Mouse (Mus musculus) embryonic facial prominence, embryonic 15.5 days (tissue): ENCODE results near the gene Ippk. TPM values are rescaled to one million over a fixed set of nuclear protein-coding genes. Genes with fewer than 3 reads are reported as not detected.

Experiments used
- ATAC-seq: fragments of 200-750 bp; cut with Nextera tagmentation; 2 replicates; pipeline ENCODE4 v1.8.0; 2017; ENCODE audit warnings: low read depth, moderate TSS enrichment; ENCODE audit not compliant: insufficient number of reproducible peaks, low FRiP score, low TSS enrichment
- H3K27ac ChIP-seq: fragments of 300-500 bp; sonication (generic); replicated peaks from 2 replicates; pipeline ENCODE4 v1.5.1; 2015; ENCODE audit warnings: mild to moderate bottlenecking, inconsistent platforms
- H3K27me3 ChIP-seq: fragments of 300-500 bp; sonication (generic); 2 replicates; pipeline ENCODE4 v1.6.1; 2015; ENCODE audit warnings: inconsistent platforms
- H3K36me3 ChIP-seq: fragments of 300-500 bp; sonication (generic); 2 replicates; pipeline ENCODE4 v1.6.1; 2015; ENCODE audit warnings: mild to moderate bottlenecking, inconsistent platforms
- H3K4me1 ChIP-seq: fragments of 300-500 bp; sonication (generic); 2 replicates; pipeline ENCODE4 v1.6.1; 2015; ENCODE audit warnings: inconsistent platforms
- H3K4me2 ChIP-seq: fragments of 300-500 bp; sonication (generic); replicated peaks from 2 replicates; pipeline ENCODE4 v1.6.1; 2015; ENCODE audit warnings: mild to moderate bottlenecking, inconsistent platforms
- H3K4me3 ChIP-seq: fragments of 300-500 bp; sonication (generic); replicated peaks from 2 replicates; pipeline ENCODE4 v1.5.1; 2015; ENCODE audit warnings: mild to moderate bottlenecking, inconsistent platforms
- H3K9ac ChIP-seq: fragments of 300-500 bp; sonication (generic); 2 replicates; pipeline ENCODE4 v1.6.1; 2015; ENCODE audit warnings: inconsistent platforms
- H3K9me3 ChIP-seq: fragments of 300-500 bp; sonication (generic); replicated peaks from 2 replicates; pipeline ENCODE4 v1.6.1; 2016; ENCODE audit warnings: inconsistent platforms
- whole genome bisulfite sequencing: fragments of 180-500 bp; shearing (Covaris S2); methylation state at CpG from one replicate; pipeline ENCODE4 v1.1.7; 2015; 5-methylcytosine and 5-hydroxymethylcytosine counted together
- polyA plus RNA-seq: library from polyadenylated mRNA; unstranded; fragments of >200 nt; fragmentation: Nextera tagmentation; extraction: Ambion mirVana; gene quantifications from 2 replicates; pipeline ENCODE4 v1.2.1, GENCODE M21; 2015

Gene Ippk
- polyA plus RNA-seq, result 12.7 and 13.4 TPM in 2 replicates

DNA sequence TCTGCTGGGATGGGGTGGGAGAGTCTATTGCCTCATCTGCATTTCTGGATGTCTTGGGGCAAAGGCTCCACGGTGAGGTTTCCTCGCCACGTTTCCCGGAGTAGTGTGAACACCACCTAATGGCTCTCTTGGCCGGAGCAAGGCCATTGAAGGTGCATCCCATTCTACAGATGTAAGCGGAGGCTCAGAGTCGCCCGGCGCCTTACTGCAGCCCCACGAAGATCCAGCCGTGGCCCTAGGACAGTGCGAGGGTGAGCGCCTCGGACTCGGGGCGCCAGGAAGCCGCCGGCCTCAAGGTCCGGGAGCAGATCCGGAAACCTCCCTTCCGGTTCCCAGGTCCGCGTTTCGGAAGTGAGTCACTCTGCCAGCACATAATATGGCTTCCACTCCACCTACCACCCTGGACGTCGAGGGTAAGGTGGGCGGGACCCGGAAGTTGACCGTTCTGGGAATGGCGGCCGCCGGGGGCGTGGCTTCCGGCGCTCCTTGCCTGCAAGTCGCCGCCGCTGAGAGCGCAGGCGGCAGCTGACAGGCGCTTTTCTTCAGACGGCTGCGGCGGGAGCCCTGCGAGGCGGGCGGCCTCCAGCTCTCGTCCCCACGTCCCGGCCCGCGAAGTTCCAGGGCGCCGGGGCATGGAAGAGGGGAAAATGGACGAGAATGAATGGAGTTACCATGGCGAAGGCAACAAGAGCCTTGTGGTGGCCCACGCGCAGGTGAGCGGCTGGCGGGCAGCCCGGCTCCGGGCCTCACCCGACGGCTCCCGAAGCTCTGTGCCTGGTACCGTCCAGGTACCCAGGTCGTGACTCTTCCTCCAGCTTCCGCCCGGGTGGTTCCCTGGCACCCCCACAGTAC is at the start of gene Ippk:
Ippk (plus strand) TSS at position 496 of the 852 bp plus-strand sequence.
- H3K4me1 ChIP-seq, result peaks cover 18% of the 10 kb centered on the region
- under 1% methylated on average over 68 of the region's 69 CpGs for WGBS
- H3K4me2 ChIP-seq, result peak within 1 kb of the TSS; percentile 89
- peak within 1 kb of the TSS; percentile 87 for H3K27ac ChIP-seq
- H3K9ac ChIP-seq, result peak within 1 kb of the TSS; percentile 84
- ATAC-seq, result peak; percentile 98
- H3K27me3 ChIP-seq, result no peaks in the 10 kb centered on the region
- peak within 1 kb of the TSS; percentile 95 for H3K4me3 ChIP-seq
- H3K9me3 ChIP-seq, result no peaks in the 10 kb centered on the region
- 0 out of 2 replicates have a peak, but pooled peaks cover 3% of the 10 kb centered on the region for H3K36me3 ChIP-seq

DNA sequence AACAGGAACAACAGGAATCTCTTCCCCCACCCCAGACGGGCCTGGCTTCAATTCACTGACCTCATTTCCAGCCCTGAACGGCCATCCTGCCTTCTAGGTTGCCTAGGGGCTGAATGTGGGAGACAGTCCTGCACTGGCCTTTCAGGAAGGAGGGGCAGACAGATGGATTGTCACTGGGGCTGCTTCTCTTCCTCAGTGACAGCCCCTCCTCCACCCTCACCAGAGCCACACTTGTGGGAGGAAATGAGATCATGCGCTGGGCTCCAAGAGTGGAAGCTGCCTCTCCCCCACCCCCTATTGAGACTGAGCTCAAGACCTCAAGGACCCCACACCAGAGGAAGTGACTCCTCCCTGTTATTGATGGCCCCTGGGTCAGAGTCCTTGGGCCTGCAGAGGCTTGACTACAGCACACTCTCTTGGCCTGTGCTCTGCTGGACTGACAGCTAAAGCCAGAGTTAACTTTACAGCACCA is 49.6 kb upstream of the Ippk start:
- WGBS, result 22% methylated on average over 3 of the region's 3 CpGs
- Histone ChIP-seq H3K4me1 (peaks cover 12% of the 10 kb centered on the region), H3K27me3 (no peaks in the 10 kb centered on the region), H3K9ac (no peak overlapping the region), H3K27ac (0 out of 2 replicates have a peak overlapping the region, but pooled peaks have one; percentile 48), H3K36me3 (peaks cover 27% of the 10 kb centered on the region), H3K4me3 (no peak overlapping the region), H3K4me2 (no peak overlapping the region), H3K9me3 (no peaks in the 10 kb centered on the region)
- ATAC-seq, result peak; percentile 51; the same call in 1 of the 2 replicates

DNA sequence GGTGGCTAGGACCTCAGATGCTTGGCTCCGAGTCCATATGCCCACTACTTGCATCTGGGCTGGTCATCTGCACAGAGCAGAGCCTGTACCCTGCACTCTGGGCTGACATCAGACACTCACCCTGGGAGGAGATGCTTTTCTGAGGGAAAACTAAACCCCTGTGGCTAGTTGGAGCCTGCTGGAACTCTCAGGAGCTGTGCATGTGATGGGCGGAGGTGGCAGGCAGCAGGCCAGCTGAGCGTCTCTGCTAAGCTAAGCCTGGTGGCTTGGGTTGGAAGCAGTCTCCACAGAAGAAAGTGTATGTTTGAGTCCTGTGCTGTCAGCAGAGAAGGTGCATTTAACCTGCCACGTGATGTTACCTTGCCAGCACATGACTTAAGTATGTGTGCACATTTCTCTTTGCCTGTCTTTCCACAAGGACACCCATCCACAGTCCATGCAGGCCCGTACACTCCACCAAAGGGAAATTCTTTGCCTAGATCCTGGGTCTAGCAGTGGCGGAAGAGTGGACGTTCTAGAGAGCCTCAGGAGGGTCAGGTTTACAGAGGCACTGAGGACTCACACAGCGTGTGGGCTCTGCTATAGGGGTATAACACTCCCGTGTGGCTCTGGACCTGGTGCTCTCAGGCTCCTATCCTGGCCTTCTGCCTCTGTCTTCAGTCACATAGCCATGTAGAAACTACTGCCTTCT is 48.5 kb upstream of the Ippk start:
- H3K9me3 ChIP-seq, result no peaks in the 10 kb centered on the region
- H3K27ac ChIP-seq, result 0 out of 2 replicates have a peak overlapping the region, but pooled peaks have one; percentile 4
- no peak overlapping the region for H3K4me3 ChIP-seq
- H3K36me3 ChIP-seq, result peaks cover 37% of the 10 kb centered on the region
- no peak overlapping the region for H3K9ac ChIP-seq
- H3K4me1 ChIP-seq, result peaks cover 8% of the 10 kb centered on the region
- WGBS, result 87% methylated on average over 9 of the region's 9 CpGs
- no peaks in the 10 kb centered on the region for H3K27me3 ChIP-seq
- no peak for ATAC-seq
- no peak overlapping the region for H3K4me2 ChIP-seq

DNA sequence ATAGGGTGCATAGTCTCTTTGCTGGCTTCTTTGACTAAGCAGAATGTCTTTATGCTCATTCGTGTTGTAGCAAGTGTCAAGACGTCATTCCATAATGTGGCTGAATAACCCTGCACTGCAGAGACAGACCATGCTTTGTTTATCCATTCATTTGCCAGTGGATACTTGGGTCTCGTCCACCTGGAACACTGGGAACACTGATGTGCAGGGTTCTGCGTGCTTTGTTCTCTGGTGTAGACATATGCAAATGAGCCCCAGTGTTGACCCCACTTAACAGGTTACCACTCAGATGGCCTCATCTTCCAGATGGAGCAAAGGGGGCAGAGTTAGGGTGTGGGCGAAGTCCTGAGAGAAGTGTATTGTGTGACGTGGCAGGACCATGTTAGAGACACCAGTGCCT is 46.7 kb upstream of the Ippk start:
- ATAC-seq, result no peak
- peaks cover 52% of the 10 kb centered on the region for H3K36me3 ChIP-seq
- H3K27ac ChIP-seq, result no peak overlapping the region
- no peaks in the 10 kb centered on the region for H3K27me3 ChIP-seq
- H3K4me2 ChIP-seq, result no peak overlapping the region
- no peak overlapping the region for H3K9ac ChIP-seq
- 75% methylated on average over 6 of the region's 6 CpGs for WGBS
- H3K4me1 ChIP-seq, result 0 out of 2 replicates have a peak, but pooled peaks cover 4% of the 10 kb centered on the region
- H3K4me3 ChIP-seq, result no peak overlapping the region
- H3K9me3 ChIP-seq, result no peaks in the 10 kb centered on the region

DNA sequence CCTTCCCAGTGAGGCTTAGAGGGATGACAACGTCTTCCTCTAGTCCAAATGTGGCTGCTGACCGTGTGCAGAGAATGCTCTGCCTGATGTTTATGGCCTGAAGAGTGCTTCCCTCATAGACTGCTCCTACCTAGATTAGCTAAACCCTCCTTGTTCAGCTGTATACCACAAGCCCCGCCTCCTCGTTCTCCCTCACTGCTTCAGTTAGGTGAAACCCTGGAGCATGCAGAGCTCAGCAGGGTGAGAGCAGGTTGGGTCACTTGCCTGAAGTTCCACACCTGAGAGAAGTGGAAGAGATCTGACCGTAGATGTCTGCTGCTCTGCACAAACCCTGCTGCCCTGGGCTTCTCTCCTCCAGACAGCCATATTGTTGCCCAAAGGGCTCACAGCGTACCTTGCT is 46.3 kb upstream of the Ippk start:
- H3K27ac ChIP-seq, result no peak overlapping the region
- no peaks in the 10 kb centered on the region for H3K27me3 ChIP-seq
- 0 out of 2 replicates have a peak, but pooled peaks cover 4% of the 10 kb centered on the region for H3K4me1 ChIP-seq
- H3K4me3 ChIP-seq, result no peak overlapping the region
- ATAC-seq, result no peak
- H3K36me3 ChIP-seq, result peaks cover 53% of the 10 kb centered on the region
- H3K9me3 ChIP-seq, result no peaks in the 10 kb centered on the region
- no peak overlapping the region for H3K9ac ChIP-seq
- WGBS, result 79% methylated on average over 6 of the region's 6 CpGs
- no peak overlapping the region for H3K4me2 ChIP-seq

DNA sequence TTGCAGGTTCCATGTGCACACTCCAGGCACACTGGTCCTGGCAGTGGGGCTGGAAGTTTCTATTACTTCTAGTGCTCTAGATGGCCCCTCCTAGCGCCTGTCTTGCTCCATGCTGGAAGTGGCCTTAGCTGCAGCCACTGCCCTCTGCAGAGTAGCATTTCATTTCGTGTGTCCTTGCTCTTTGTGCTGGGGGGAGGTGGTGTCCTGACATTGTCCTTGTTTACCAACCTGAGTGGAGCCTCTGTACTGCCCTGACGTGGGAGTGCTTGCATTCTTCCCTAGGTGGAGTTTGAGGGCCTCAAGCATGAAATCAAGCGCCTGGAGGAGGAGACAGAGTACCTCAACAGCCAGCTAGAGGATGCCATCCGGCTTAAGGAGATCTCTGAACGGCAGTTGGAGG is 43.4 kb upstream of the Ippk start:
- Histone ChIP-seq H3K9me3 (no peaks in the 10 kb centered on the region), H3K4me1 (peaks cover 8% of the 10 kb centered on the region; the same call in 1 of the 2 replicates), H3K27ac (no peak overlapping the region), H3K27me3 (no peaks in the 10 kb centered on the region), H3K4me3 (no peak overlapping the region), H3K4me2 (no peak overlapping the region), H3K9ac (no peak overlapping the region), H3K36me3 (peaks cover 68% of the 10 kb centered on the region)
- no peak for ATAC-seq
- 81% methylated on average over 6 of the region's 6 CpGs for whole genome bisulfite sequencing

DNA sequence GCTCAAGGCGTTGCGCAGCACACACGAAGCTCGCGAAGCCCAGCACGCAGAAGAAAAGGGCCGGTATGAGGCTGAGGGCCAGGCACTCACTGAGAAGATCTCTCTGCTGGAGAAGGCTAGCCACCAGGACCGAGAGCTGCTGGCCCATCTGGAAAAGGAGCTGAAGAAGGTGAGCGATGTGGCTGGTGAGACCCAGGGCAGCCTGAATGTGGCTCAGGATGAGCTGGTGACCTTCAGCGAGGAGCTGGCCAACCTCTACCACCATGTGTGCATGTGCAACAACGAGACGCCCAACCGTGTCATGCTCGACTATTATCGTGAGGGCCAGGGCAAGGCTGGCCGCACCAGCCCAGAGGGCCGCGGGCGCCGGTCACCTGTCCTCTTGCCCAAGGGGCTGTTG is 41.7 kb upstream of the Ippk start:
- Histone ChIP-seq H3K4me2 (no peak overlapping the region), H3K27me3 (no peaks in the 10 kb centered on the region), H3K9ac (no peak overlapping the region), H3K4me1 (peaks cover 8% of the 10 kb centered on the region; the same call in 1 of the 2 replicates), H3K9me3 (no peaks in the 10 kb centered on the region), H3K27ac (no peak overlapping the region), H3K4me3 (no peak overlapping the region), H3K36me3 (peaks cover 85% of the 10 kb centered on the region)
- 94% methylated on average over 20 of the region's 20 CpGs for WGBS
- ATAC-seq, result no peak

DNA sequence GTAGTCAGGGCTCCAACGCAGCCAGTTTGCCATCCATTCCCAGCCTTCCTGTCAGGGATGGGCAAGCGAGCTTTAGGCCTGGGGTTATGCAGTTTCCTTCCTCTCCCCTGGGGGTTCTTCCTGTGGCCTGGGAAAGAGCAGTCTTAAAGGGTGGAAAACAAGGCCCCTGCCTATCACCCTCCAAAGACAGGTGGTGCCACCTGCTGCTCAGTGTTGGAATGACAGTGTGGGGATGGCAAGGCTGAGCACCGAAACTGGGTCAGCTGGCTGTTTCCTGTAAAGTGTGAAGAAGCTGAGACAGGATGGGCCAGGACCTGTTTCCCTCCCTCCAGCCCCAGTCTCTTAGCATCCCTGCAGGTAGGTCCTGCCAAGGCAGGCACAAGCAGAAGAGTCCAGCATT is 39.8 kb upstream of the Ippk start:
- Histone ChIP-seq H3K27me3 (no peaks in the 10 kb centered on the region), H3K4me1 (peaks cover 8% of the 10 kb centered on the region; the same call in 1 of the 2 replicates), H3K9me3 (no peaks in the 10 kb centered on the region), H3K4me3 (no peak overlapping the region), H3K27ac (no peak overlapping the region), H3K9ac (no peak overlapping the region), H3K4me2 (no peak overlapping the region), H3K36me3 (peaks cover 84% of the 10 kb centered on the region)
- ATAC-seq, result no peak
- WGBS, result 14% methylated on average over 3 of the region's 3 CpGs

DNA sequence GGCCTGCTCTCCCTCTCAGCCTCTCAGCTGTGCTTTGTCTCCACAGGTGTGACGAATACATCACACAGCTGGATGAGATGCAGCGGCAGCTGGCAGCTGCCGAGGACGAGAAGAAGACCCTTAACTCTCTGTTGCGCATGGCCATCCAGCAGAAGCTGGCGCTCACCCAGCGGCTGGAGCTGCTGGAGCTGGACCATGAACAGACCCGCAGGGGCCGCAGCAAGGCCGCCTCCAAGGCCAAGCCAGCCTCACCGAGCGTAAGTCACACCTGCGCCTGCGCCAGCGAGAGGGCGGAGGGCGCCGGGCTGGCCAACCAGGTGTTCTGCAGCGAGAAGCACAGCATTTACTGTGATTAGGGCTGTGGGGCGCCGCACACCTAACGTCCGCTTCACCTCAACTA is 38.1 kb upstream of the Ippk start:
- Histone ChIP-seq H3K9ac (no peak overlapping the region), H3K4me1 (peaks cover 8% of the 10 kb centered on the region; the same call in 1 of the 2 replicates), H3K36me3 (peaks cover 75% of the 10 kb centered on the region), H3K4me2 (no peak overlapping the region), H3K4me3 (no peak overlapping the region), H3K27ac (no peak overlapping the region), H3K27me3 (no peaks in the 10 kb centered on the region), H3K9me3 (no peaks in the 10 kb centered on the region)
- WGBS, result 92% methylated on average over 22 of the region's 23 CpGs
- no peak for ATAC-seq

DNA sequence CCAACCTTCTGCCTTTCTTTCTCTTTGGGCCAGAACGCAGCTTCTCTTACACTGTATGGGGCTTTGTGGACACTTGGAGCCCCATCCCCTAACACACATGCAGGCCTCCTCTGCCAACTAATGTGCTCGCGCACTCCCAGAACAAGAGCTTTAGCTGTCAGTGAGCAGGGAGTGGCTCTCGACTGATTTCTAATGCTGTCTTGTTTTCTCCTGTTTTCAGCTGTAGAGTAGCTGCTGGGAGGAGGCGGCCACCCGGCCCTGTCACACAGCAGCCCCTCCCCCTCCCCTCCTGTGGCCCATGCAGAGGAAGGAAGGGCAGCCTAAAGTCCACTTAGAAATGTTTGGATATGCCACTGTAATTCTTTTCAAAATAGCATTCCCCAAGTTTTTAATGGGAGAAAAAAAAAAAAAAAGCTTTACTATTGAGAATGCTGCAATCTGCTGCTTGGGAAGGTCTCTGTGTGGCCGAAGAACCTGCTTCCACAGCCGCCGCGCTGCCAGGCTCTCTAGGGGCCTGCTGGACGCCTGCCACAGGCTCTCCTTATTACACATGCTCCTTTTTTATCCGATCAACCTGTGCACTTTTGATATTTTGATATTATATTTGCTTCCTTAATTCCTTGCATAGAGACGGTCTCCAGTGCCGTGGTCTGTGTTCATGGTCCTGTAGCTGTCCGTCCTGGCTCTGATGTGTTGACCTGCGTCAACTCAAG is 36.1 kb upstream of the Ippk start:
- H3K9ac ChIP-seq, result no peak overlapping the region
- H3K9me3 ChIP-seq, result no peaks in the 10 kb centered on the region
- H3K4me2 ChIP-seq, result no peak overlapping the region
- no peaks in the 10 kb centered on the region for H3K27me3 ChIP-seq
- 82% methylated on average over 16 of the region's 16 CpGs for WGBS
- peaks cover 60% of the 10 kb centered on the region for H3K36me3 ChIP-seq
- no peak overlapping the region for H3K4me3 ChIP-seq
- no peak for ATAC-seq
- no peak overlapping the region for H3K27ac ChIP-seq
- H3K4me1 ChIP-seq, result peaks cover 8% of the 10 kb centered on the region; the same call in 1 of the 2 replicates

DNA sequence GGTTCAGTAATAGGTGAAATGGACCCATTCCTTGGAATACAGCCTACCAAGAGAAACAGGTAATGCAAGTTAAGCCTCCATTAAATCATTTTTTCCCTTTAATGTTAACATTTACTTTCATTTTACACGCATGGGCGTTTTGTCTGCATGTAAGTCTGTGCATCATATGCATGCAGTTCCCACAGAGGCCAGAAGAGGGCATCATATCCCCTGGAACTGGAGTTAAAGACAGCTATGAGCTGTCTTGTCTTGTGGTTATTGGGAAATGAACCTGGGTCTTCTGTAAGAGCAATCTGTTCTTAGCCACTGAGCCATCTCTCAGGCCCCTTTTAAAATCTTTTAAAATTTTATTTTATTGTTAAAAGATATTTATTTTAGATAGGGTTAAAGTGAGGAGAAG is 29.7 kb upstream of the Ippk start:
- no peaks in the 10 kb centered on the region for H3K4me1 ChIP-seq
- no peaks in the 10 kb centered on the region for H3K27me3 ChIP-seq
- no peak overlapping the region for H3K4me3 ChIP-seq
- H3K9ac ChIP-seq, result no peak overlapping the region
- H3K36me3 ChIP-seq, result peaks cover 21% of the 10 kb centered on the region
- no peaks in the 10 kb centered on the region for H3K9me3 ChIP-seq
- no peak overlapping the region for H3K4me2 ChIP-seq
- no peak overlapping the region for H3K27ac ChIP-seq
- ATAC-seq, result no peak
- WGBS, result 96% methylated on average over 2 of the region's 2 CpGs
